Mouse (Mus musculus): ENCODE data around the gene Rgs16.

Gene Rgs16

GRCm38 (mm10) chr1:153721565-153722310 is 18.4 kb upstream of the Rgs16 start:
- DNase-seq = no peak

DNA sequence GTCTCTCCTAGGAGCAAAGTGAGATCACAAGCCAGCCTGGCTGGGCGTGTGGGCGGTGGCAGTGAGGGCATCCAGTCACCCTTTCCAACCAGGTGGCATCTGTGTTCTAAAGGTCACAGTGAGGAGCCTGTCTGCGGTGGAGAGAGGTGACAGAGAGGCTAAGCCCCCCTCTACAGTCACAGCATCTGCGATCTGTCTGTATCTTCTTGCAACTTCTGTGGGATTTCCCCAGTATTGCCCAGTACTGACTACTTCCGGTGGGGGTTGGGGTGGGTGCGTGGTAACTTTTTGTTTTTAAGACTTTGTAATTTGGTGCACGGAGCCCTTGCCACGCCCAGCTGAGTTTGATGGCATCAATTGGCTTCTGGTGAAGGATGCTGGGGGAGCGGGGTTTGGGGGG is 16.7 kb upstream of the Rgs16 start:
- DNase-seq = no peak

DNA sequence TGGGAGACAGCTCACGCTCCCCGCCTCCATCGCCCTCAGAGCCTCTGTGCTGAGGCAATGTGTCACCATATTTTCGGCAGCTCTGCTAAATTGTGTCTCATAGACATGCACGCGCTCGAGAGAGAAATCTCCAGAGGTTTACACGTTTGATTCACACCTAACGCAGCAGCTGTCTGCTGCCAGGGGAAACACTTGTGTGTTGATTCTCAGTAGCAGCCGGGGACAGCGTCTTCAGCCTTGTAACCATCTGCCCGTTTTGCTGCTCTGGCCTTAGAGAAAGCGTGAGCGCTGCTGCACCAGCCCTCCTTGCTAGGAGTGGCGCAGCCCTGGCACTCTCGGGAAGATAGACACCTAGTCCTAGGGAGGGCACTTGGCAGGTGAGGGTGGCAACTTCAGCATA is 13.5 kb upstream of the Rgs16 start:
- no peak for DNase-seq

DNA sequence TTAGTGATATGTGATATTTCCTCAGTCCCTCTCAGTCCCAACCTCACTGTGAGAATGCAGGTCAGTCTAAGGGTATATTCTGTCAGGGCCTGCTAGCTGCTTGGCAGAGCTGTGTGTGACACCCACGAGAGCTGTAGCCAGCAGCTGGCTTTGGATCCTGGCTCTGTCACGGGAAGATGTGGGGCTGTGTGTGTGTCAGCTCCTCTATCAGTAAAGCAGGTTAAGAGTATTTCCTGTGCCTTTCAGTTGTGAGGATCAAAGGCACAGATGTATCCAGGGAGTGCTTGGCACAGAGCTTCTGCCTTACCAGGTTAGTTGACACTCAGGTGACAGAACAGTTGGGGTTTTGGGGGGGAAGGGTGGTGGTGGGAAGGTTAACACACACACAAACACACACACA is 10.3 kb upstream of the Rgs16 start:
- DNase-seq = no peak

DNA sequence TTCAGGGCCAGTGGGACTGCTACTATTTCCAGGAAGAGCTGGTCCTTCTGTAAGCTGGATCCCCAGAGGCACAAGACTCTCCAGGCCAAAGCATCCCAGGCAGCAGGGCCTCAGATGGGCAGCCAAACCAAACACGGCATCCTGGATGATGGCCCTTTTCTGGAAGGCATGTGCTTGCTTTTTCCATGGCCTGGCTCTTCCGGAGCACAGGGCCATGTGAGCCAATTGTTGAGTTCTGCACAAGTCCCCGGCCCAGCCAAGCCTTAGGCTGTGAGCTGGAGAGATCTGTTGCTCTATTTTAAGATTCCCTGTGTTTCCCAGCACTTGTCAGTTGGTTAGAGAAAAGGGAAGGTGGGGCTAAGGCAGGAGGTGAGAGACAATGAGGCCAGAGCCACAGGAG is 9.5 kb upstream of the Rgs16 start:
- DNase-seq = peak; percentile 72

- DNase-seq = no peak
Measured at GRCm38 (mm10) chr1:153733181-153733580, 7.0 kb upstream of the Rgs16 start.

GRCm38 (mm10) chr1:153734866-153735265 is 5.3 kb upstream of the Rgs16 start:
- no peak for DNase-seq

DNA sequence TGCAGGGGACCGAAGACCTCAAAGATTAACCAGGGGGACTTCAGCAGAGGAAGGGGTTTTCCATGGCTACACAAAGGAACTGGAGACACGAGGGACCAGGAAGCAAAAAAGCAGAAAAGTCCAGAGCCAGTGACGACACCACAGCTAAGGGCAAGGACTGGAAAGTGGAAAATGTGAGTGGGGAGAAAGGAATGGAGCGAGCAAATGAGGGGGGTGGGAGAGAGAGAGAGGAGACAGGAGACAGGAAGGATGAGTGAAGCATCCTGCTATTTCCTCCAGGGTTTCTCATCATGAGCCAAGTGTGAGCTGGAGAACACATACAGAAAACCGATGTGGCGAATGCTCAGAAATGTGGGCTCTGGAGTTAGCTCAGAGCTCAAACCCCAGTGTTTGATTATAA is 4.1 kb upstream of the Rgs16 start:
- DNase-seq = no peak

DNA sequence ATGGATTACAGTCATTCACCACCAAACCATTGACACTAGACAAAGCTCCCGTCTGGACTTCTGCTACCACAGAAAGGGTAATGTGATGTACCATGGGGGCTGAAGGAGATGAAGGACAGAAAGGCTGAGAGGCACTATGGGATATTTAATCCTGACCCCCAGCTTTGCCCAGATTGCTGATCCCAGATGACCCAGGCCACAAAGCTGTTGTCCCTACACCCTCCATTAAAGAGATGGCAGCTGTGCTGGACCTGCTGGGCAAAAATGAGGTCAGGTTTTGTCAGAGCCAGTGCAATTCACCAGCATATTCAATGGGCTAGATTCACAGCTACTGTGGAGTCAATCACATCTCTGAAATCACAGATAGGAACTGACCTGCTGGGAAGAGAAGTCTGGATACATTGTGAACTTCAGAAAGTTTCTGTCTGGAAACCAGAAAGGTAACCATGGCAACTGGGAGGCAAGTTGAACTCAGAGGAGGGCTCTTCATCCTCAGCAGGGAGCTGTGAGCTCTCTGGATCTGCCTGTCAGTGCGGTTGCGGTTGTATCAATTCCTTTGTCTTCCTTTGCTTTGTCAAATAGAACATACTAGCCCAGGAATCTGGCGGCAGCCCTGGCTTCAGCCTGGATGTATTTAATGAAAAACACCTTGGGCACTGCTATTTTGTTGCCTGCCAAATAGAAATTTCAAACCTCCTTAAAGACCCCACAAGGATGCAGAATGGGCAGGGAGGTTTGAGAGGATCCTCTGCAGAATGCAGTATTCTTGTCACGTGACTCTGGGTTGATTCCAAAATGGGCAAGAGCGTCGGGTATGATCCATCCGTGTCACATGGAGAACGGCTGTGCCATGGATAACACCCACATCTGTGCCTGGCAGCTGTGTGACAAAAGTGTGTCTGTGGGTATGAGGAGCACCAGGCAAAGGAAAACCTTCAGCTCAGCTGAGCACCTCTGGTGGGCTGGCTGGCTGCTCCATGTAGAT is 2.8 kb upstream of the Rgs16 start:
- no peak for DNase-seq

DNA sequence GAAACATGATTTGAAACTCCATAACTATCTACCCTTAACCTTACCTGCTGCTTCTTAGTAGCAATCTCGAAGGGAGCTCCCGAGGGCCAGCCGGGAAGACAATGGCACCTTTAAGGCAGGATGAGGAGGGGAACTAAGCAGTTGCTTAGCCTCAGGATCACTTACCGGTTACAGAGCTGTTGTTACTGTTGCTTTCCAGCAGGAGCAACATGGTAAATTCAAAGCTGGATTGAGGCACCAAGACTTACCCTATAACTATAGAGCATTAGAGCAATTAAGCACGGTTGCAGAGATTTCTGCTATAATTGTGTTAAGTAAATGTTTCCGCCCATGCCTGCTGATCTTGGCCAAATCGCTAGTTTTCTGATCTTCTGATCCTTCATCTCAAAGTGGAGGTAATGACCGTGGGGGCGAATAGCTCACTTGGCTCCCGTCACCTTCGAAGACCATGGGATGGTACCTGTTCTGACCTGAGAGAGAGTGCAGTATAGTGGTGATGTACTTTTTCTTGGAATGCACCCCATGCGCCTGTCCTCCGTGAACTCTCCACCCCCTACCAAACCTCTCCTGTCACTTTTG is 623 bp upstream of the Rgs16 start:
- no peak for DNase-seq

- no peak for DNase-seq
Measured at GRCm38 (mm10) chr1:153740775-153741400, 739 bp downstream of the Rgs16 start.

DNA sequence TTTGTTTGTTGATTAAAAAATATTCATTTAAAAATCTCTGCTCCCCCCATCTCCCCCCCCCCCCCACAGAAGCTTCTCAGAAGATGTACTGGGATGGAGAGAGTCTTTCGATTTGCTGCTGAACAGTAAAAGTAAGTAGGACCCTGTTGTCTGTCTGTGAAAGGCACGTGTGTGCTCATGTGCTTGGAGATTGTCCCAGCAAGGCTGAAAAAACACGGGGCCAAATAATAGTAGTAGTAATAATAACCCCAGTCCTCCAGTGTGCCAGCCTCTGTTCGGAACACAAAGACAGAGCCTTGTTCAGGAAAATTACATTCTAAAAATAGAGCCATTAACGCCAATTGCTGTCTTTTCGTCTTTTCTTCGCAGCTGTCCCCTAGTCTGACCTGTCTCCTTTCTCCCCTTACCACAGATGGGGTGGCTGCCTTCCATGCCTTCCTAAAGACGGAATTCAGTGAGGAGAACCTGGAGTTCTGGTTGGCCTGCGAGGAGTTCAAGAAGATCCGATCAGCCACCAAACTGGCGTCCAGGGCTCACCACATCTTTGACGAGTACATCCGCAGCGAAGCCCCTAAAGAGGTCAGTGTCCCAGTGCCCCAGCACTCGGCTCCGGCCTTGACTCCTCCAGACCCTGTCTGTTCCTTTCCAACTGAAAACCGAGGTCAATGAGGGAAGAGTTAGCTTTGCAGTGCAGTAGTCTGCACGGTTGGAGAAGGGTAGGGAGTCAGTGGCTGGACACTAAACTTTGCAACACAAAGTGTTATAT is 1.6 kb downstream of the Rgs16 start:
- no peak for DNase-seq

GRCm38 (mm10) chr1:153742374-153743155 is 2.4 kb downstream of the Rgs16 start:
- peak; percentile 81 for DNase-seq

DNA sequence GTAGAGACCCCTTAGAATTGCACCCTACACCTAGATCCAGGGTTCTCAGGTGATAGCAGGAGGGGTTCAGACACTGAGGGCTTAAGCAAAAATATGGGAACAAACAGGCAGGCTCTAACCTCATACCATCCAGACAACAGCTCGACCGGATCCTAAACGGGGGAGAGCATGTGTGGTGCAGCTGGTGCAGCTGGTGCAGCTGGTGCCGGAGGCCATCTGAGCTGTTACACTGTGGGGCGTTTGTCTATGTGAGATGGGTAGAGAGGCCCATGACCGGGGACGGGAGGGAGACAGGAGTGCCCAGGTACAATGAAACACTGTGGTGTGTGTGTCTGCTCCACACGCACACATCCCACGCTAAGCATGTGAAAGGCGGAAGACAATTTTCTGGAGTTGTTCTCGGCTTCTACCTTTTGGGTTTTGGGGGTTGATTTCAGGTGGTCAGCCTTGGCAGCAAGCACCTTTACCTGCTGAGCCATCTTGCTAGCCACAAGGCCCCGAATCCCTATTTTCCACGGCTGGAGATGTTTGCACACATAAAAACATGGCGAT is 6.0 kb downstream of the Rgs16 start:
- no peak for DNase-seq

- peak; percentile 82 for DNase-seq
Measured at GRCm38 (mm10) chr1:153746728-153747127, 6.6 kb downstream of the Rgs16 start.

GRCm38 (mm10) chr1:153747861-153748530 is 7.8 kb downstream of the Rgs16 start:
- peak; percentile 18 for DNase-seq

- peak; percentile 77 for DNase-seq
Measured at GRCm38 (mm10) chr1:153748549-153748948, 8.4 kb downstream of the Rgs16 start.

GRCm38 (mm10) chr1:153749211-153749801 is 9.2 kb downstream of the Rgs16 start, which contains the start of gene Rnasel:
Rnasel (plus strand) TSS chr1:153749426.
- peak; percentile 78 for DNase-seq

DNA sequence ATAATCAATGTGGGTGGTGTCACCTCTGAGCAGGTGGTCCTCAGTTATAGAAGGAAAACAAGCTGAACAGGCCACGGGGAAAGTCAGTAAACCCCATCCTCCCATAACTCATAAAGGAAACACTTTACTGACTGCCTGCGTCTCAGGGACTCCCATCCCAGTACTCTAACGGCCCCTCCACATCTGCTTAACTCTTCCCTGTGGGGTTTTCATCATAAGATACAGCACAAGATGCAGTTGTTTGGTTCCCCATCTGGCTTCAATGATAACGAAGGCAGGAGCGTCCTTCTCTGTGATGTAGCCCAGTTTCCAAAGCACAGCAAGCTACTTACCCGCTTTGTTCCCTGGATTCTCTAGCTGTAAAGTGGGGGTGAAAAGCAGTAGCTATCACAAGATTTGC is 9.9 kb downstream of the Rgs16 start:
- DNase-seq = no peak

DNA sequence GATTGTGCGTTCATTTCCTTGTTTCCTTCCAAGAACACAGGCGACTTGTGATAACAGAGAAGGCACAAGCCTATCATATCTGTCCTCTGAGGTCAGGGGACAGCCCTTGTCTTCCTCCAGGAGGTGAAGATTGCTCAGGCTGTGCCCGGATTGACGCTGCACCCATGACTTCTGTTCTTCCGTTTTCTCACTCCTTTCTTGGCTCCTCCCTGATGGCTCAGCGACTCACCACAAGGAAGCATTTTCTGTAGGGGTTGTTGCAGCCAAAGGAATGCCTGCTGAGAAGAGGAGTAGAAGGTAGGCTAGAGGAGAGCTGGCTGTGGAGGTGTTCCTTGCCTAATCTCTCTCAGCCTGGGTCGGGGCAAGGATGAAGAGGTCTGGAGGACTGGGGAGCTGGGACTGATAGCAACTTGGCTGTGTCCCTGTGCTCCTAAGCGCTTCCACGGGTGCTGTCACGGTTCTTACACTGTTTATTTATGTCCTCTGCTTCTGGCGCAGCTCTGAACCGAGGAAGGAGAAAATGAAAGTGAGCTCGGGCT is 11.7 kb downstream of the Rgs16 start:
- peak; percentile 47 for DNase-seq
